Mouse (Mus musculus): ENCODE data around the gene St6galnac1. TPM values are rescaled to one million over a fixed set of nuclear protein-coding genes. Genes with fewer than 3 reads are reported as not detected.
A peak's percentile ranks its signal among the peaks of the same experiment; 100 is the strongest.
"Not testable (repeated sequence)": the region's sequence is repeated elsewhere in the genome, so short reads cannot be mapped to it uniquely, and the experiment has no call there.

Gene St6galnac1
- polyA plus RNA-seq, 1 experiment from 2014 or later: not detected

DNA sequence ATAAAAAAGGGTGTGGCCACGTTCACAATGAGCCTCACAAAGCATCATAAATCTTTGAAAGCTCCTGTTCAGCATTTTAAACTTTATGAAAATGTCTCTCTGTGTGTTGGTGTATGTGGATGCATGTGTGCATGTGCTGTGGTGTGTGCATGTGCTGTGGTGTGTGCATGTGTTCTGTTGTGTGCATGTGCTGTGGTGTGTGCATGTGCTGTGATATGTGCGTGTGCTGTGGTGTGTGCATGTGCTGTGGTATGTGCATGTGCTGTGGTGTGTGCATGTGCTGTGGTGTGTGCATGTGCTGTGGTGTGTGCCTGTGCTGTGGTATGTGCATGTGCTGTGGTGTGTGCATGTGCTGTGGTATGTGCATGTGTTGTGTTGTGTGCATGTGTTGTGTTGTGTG, 29.9 kb downstream of the St6galnac1 start:
- H3K9me3 ChIP-seq (ENCODE audit: control insufficient read depth, low read length); H3K9ac ChIP-seq (ENCODE audit: low read length); H3K36me3 ChIP-seq (ENCODE audit: control insufficient read depth, insufficient read depth, low read length); H3K27ac ChIP-seq (replicated peaks in 1 of 2; ENCODE audit: control insufficient read depth in 1 of 2, insufficient read depth in 1 of 2, low read depth in 2 of 2, low read length in 2 of 2); H3K4me2 ChIP-seq (ENCODE audit: low read length); ATAC-seq (ENCODE audit: insufficient number of reproducible peaks, insufficient read depth, low FRiP score, low read depth); H3K27me3 ChIP-seq (ENCODE audit: control insufficient read depth, insufficient read depth, low read length); H3K4me3 ChIP-seq (ENCODE audit: control insufficient read depth in 1 of 2, insufficient read depth in 1 of 2, low read depth in 1 of 2, low read length in 2 of 2); H3K4me1 ChIP-seq (ENCODE audit: control insufficient read depth in 2 of 2, insufficient read depth in 2 of 2, low read length in 2 of 2): not testable (repeated sequence)
- 72% methylated on average over 2 of the region's 2 CpGs for WGBS

DNA sequence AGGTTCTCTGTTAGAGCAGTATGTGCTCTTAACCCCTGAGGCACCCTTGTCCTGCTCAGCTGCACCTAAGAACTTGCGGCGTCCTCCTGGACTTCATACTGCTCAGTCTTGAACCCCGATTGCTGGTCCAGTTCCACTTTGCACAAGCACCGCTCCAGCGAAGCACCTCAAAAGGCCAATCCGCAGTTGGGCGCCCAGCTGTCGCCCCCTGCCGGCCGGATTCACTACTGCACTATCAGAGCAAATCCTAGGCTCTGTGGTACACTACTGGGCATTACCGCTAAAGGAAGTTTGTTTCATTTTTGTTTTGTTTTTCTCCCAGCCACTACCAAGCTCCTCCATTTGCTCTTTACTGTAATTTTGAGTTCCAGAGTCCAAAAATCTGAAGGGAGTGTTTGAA, 36.9 kb downstream of the St6galnac1 start:
- no peak for ATAC-seq (ENCODE audit: insufficient number of reproducible peaks, insufficient read depth, low FRiP score, low read depth)
- WGBS: 41% methylated on average over 11 of the region's 11 CpGs
- H3K27ac ChIP-seq (replicated peaks in 1 of 2; ENCODE audit: control insufficient read depth in 1 of 2, insufficient read depth in 1 of 2, low read depth in 2 of 2, low read length in 2 of 2): no peak overlapping the region
- no peaks in the 10 kb centered on the region for H3K27me3 ChIP-seq (ENCODE audit: control insufficient read depth, insufficient read depth, low read length)
- no peak overlapping the region for H3K9ac ChIP-seq (ENCODE audit: low read length)
- no peaks in the 10 kb centered on the region for H3K4me1 ChIP-seq (ENCODE audit: control insufficient read depth in 2 of 2, insufficient read depth in 2 of 2, low read length in 2 of 2)
- no peak overlapping the region for H3K4me3 ChIP-seq (ENCODE audit: control insufficient read depth in 1 of 2, insufficient read depth in 1 of 2, low read depth in 1 of 2, low read length in 2 of 2)
- no peaks in the 10 kb centered on the region for H3K36me3 ChIP-seq (ENCODE audit: control insufficient read depth, insufficient read depth, low read length)
- H3K4me2 ChIP-seq (ENCODE audit: low read length): no peak overlapping the region
- H3K9me3 ChIP-seq (ENCODE audit: control insufficient read depth, low read length): no peaks in the 10 kb centered on the region

DNA sequence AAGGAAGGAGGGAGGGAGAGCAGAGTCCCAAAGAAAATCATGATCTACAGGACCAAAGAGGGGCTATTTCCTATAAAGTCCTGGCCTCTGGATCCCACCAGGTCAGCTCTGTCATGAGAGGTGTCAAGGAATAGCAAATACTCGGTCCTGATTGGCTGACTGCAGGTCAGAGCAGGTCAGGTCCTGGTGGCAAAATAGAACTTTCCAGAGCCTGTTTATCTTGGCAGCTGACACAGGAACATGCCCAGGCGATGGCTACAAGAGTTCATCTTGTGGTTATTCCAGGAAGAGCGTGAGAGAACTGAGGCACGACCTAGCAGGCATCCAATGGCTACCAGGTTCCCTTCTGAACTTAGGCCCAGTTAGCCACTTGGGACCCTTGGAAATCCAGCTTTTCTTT, 42.8 kb downstream of the St6galnac1 start:
- H3K4me1 ChIP-seq (ENCODE audit: control insufficient read depth in 2 of 2, insufficient read depth in 2 of 2, low read length in 2 of 2): no peaks in the 10 kb centered on the region
- no peak overlapping the region for H3K4me2 ChIP-seq (ENCODE audit: low read length)
- no peaks in the 10 kb centered on the region for H3K36me3 ChIP-seq (ENCODE audit: control insufficient read depth, insufficient read depth, low read length)
- no peak overlapping the region for H3K27ac ChIP-seq (replicated peaks in 1 of 2; ENCODE audit: control insufficient read depth in 1 of 2, insufficient read depth in 1 of 2, low read depth in 2 of 2, low read length in 2 of 2)
- no peak for ATAC-seq (ENCODE audit: insufficient number of reproducible peaks, insufficient read depth, low FRiP score, low read depth)
- no peaks in the 10 kb centered on the region for H3K9me3 ChIP-seq (ENCODE audit: control insufficient read depth, low read length)
- 63% methylated on average over 4 of the region's 4 CpGs for WGBS
- H3K4me3 ChIP-seq (ENCODE audit: control insufficient read depth in 1 of 2, insufficient read depth in 1 of 2, low read depth in 1 of 2, low read length in 2 of 2): no peak overlapping the region
- H3K9ac ChIP-seq (ENCODE audit: low read length): no peak overlapping the region
- no peaks in the 10 kb centered on the region for H3K27me3 ChIP-seq (ENCODE audit: control insufficient read depth, insufficient read depth, low read length)

DNA sequence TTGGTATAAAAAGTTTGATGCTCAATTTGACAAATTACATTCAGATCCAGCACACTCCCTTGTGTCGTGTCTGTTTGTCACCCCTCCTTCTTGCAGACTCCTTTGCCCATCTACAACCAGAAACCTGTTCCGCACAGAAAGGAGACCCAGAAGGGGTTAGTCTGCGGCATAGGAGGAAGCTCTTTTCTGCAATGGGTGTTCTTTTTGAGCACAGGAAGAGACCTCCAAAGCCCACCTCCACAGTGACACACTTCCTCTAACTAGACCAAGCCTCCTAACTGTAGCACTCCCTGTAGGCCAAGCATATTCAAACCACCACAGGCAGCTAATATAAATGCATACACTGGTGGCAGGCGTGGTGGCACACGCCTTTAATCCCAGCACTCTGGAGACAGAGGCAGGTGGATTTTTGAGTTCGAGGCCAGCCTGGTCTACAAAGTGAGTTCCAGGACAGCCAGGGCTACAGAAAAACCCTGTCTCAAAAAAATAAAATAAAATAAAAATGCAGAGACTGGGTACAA, 44.2 kb downstream of the St6galnac1 start:
- not testable (repeated sequence) for H3K4me2 ChIP-seq (ENCODE audit: low read length); H3K36me3 ChIP-seq (ENCODE audit: control insufficient read depth, insufficient read depth, low read length); H3K4me3 ChIP-seq (ENCODE audit: control insufficient read depth in 1 of 2, insufficient read depth in 1 of 2, low read depth in 1 of 2, low read length in 2 of 2); H3K27ac ChIP-seq (replicated peaks in 1 of 2; ENCODE audit: control insufficient read depth in 1 of 2, insufficient read depth in 1 of 2, low read depth in 2 of 2, low read length in 2 of 2); ATAC-seq (ENCODE audit: insufficient number of reproducible peaks, insufficient read depth, low FRiP score, low read depth); H3K27me3 ChIP-seq (ENCODE audit: control insufficient read depth, insufficient read depth, low read length); H3K4me1 ChIP-seq (ENCODE audit: control insufficient read depth in 2 of 2, insufficient read depth in 2 of 2, low read length in 2 of 2); H3K9me3 ChIP-seq (ENCODE audit: control insufficient read depth, low read length); H3K9ac ChIP-seq (ENCODE audit: low read length)
- 86% methylated on average over 6 of the region's 6 CpGs for WGBS

DNA sequence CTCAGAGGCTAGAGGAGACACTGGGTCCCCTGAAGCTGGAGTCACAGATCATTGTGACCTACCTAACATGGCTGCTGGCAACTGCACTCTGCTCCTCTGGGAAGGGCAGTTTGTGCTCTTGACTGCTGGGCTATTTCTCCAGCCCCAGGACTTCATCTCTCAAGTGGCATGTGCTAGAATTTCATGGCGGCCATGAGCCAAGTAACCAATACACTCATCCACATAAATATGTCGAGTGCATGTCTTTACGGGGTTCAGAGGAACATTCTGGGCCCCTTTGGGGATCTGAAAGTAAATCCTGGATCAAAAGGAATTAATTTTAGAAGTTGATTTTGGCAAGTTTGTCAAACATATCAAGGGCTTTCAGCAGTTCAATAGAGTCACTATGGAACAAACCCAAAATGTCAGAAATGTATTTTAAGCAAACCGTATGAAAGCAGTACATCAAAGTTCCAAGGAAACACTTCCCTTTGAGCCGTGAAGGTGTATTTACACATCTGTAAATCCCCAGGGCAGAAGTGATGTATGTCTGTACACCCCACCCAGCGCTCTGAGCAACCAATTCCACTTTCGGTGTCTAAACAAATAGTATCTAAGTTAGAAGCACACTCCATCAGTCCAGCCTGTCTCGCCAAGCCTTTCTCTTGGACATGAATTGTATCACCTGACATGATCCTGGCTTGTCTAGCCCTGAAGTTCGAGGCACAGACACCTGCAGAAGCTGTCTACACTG, 45.9 kb downstream of the St6galnac1 start:
- no peak for ATAC-seq (ENCODE audit: insufficient number of reproducible peaks, insufficient read depth, low FRiP score, low read depth)
- Histone ChIP-seq H3K27me3 (ENCODE audit: control insufficient read depth, insufficient read depth, low read length) (no peaks in the 10 kb centered on the region), H3K9me3 (ENCODE audit: control insufficient read depth, low read length) (no peaks in the 10 kb centered on the region), H3K4me3 (ENCODE audit: control insufficient read depth in 1 of 2, insufficient read depth in 1 of 2, low read depth in 1 of 2, low read length in 2 of 2) (no peak overlapping the region), H3K27ac (replicated peaks in 1 of 2; ENCODE audit: control insufficient read depth in 1 of 2, insufficient read depth in 1 of 2, low read depth in 2 of 2, low read length in 2 of 2) (no peak overlapping the region), H3K4me1 (ENCODE audit: control insufficient read depth in 2 of 2, insufficient read depth in 2 of 2, low read length in 2 of 2) (no peaks in the 10 kb centered on the region), H3K9ac (ENCODE audit: low read length) (no peak overlapping the region), H3K36me3 (ENCODE audit: control insufficient read depth, insufficient read depth, low read length) (no peaks in the 10 kb centered on the region), H3K4me2 (ENCODE audit: low read length) (no peak overlapping the region)
- 76% methylated on average over 9 of the region's 9 CpGs for WGBS

DNA sequence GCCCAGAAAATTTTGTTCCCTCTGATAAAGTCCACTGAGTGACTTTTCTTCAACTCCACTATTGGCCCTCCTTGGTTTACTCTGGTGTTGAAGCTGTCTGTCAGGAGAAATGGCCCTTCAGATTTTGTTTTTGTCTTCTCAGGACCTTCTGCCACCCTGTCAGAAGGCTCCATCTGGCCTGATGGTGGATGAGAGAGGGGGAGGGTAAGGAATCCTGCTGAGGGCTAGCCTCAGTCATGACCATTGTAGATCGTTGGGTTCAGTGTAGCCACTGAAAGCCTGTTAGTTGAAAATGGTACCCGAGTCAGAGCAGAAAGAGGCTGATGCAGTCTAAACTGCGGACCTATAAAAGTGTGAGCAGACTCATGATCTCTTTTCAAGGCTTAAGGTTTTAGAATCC, 49.2 kb downstream of the St6galnac1 start:
- ATAC-seq (ENCODE audit: insufficient number of reproducible peaks, insufficient read depth, low FRiP score, low read depth): no peak
- no peaks in the 10 kb centered on the region for H3K36me3 ChIP-seq (ENCODE audit: control insufficient read depth, insufficient read depth, low read length)
- H3K4me2 ChIP-seq (ENCODE audit: low read length): no peak overlapping the region
- H3K27me3 ChIP-seq (ENCODE audit: control insufficient read depth, insufficient read depth, low read length): no peaks in the 10 kb centered on the region
- H3K4me1 ChIP-seq (ENCODE audit: control insufficient read depth in 2 of 2, insufficient read depth in 2 of 2, low read length in 2 of 2): no peaks in the 10 kb centered on the region
- no peaks in the 10 kb centered on the region for H3K9me3 ChIP-seq (ENCODE audit: control insufficient read depth, low read length)
- no peak overlapping the region for H3K4me3 ChIP-seq (ENCODE audit: control insufficient read depth in 1 of 2, insufficient read depth in 1 of 2, low read depth in 1 of 2, low read length in 2 of 2)
- no peak overlapping the region for H3K27ac ChIP-seq (replicated peaks in 1 of 2; ENCODE audit: control insufficient read depth in 1 of 2, insufficient read depth in 1 of 2, low read depth in 2 of 2, low read length in 2 of 2)
- H3K9ac ChIP-seq (ENCODE audit: low read length): no peak overlapping the region
- 79% methylated on average over 3 of the region's 3 CpGs for WGBS

DNA sequence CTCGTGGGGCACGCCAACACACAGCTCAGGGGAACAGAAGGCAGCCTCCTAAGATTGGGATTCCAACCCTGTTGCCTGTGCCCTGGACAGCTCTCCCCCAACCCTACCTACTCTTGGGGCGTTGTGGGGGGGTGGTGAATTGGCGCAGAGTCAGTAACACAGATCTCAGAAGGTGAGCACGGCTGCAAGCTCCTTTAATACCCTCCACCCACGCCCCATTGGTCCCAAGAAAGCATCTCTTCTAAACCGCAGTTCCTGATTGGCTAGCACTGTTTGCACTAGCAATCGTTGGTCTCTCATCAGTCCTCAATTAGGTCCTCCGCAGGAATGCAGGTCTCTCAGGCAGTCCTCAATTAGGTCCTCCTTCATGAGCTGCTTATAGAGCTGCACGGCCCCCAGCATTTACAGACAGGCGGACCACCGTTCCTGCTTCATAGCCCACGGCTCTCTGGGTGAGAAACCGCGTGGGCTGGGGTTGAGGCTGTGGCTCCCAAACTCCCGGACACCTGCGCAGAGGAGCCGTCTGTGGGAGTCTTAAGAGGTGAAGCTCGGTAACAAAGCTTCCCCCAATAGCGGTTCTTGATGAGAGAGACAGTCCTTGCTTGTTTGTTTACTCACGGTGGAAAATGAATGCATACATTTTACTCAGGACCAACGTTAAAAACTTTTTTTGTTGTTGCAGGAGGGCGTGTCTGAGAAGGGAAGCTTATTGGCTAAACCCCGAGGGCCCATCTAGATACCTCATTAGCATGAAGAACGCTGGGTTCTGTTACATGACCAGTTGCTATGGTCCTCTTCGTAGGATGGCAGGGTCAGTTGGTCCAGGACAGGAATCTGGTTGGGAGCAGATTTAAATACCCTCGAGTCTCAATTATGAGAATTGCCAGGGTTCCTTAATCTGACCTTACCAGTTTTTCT, 50.0 kb downstream of the St6galnac1 start:
- Histone ChIP-seq H3K4me2 (ENCODE audit: low read length) (0 out of 2 replicates have a peak overlapping the region, but pooled peaks have one; percentile 8), H3K36me3 (ENCODE audit: control insufficient read depth, insufficient read depth, low read length) (no peaks in the 10 kb centered on the region), H3K27ac (replicated peaks in 1 of 2; ENCODE audit: control insufficient read depth in 1 of 2, insufficient read depth in 1 of 2, low read depth in 2 of 2, low read length in 2 of 2) (no peak overlapping the region), H3K4me1 (ENCODE audit: control insufficient read depth in 2 of 2, insufficient read depth in 2 of 2, low read length in 2 of 2) (no peaks in the 10 kb centered on the region), H3K4me3 (ENCODE audit: control insufficient read depth in 1 of 2, insufficient read depth in 1 of 2, low read depth in 1 of 2, low read length in 2 of 2) (peak overlapping the region in 1 of 2 experiments; percentile 9; a peak in 1 of 4 replicates), H3K27me3 (ENCODE audit: control insufficient read depth, insufficient read depth, low read length) (no peaks in the 10 kb centered on the region), H3K9ac (ENCODE audit: low read length) (no peak overlapping the region), H3K9me3 (ENCODE audit: control insufficient read depth, low read length) (no peaks in the 10 kb centered on the region)
- WGBS: 39% methylated on average over 27 of the region's 27 CpGs
- no peak for ATAC-seq (ENCODE audit: insufficient number of reproducible peaks, insufficient read depth, low FRiP score, low read depth)

Data from heart, embryonic 14.5 days (tissue).